Mouse (Mus musculus) heart, postnatal 36 days (tissue): ENCODE measurements around the gene Txndc9. TPM values are rescaled to one million over a fixed set of nuclear protein-coding genes. Genes with fewer than 3 reads are reported as not detected.

ENCODE experiments used
- DNase-seq, 2 experiments: peaks; one replicate each; pipeline ENCODE4 v3.0.0; 2021 to 2022
- intact Hi-C: fragments of 180-260 bp; cut with DNase I; formaldehyde crosslinking; loops from one replicate; pipeline ENCODE4 v1.15.1; 2025
- total RNA-seq, 2 experiments: library from RNA; stranded (reverse); gene quantifications; 2 replicates each; pipeline ENCODE4 v1.2.3; 2021

The Txndc9 gene
- 10 to 100 TPM; 46.8 to 54.5 TPM for total RNA-seq

GRCm38 (mm10) chr1:37997867-37998266 is at the start of gene Txndc9, which contains the start of gene Eif5b:
Txndc9 (minus strand) TSS chr1:37997893.
Eif5b (plus strand) TSS chr1:37998010.
- peak; percentile 92 for DNase-seq
- intact Hi-C loops: loop anchor here (2.0 to 10.0 kb wide), 4 partner anchors 107 to 1753 kb away; partner anchors contain the start of genes Mitd1, Mrpl30, Rev1 and Uggt1

GRCm38 (mm10) chr1:38038898-38039297 is 41.2 kb upstream of the Txndc9 start:
- no peak for DNase-seq

DNA sequence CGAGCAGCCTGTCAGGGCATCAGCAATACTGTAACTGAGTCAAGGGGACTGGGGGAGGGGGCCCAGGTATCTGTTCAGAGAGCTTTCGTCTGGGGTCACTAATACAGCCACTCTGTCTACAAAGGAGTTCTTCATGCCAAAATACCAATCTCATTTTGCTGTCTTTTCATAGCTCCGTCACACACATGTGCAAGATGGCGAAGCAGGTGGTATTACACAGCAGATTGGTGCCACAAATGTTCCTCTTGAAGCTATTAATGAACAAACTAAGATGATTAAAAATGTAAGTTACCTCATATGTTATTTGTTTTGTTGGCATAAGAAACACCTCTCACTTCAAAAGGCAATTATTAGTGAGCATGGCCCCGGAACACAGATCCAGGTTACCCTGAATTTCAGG is 39.7 kb upstream of the Txndc9 start:
- no peak for DNase-seq
- intact Hi-C loops: no loop called here

More at GRCm38 (mm10) chr1:38038898-38039297, 41.2 kb upstream of the Txndc9 start:
- intact Hi-C loops: no loop called here

GRCm38 (mm10) chr1:38035521-38035920 is 37.8 kb upstream of the Txndc9 start:
- intact Hi-C loops: no loop called here
- DNase-seq: no peak

DNA sequence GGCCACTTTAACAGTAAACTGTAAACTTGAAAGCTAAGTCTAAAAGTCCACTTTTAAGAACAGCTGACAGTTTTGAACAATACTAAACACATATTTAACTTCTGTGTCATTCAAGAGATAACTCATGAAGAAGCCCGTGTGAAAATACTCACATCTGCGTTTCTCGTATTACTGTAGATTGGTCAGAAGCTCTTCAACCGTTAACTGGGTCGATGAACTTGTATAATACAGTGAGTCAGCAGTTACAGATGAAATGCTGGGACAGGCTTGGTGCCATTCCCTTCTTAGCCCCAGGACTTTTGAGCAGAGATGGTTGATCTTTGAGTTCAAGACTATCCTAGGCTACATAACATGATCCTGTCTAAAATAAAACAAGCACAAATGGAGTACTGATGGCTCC is 33.7 kb upstream of the Txndc9 start:
- DNase-seq: no peak

GRCm38 (mm10) chr1:38027301-38027700 is 29.6 kb upstream of the Txndc9 start:
- intact Hi-C loops: no loop called here
- DNase-seq: no peak

More for the DNA sequence above, 33.7 kb upstream of the Txndc9 start:
- intact Hi-C loops: no loop called here

DNA sequence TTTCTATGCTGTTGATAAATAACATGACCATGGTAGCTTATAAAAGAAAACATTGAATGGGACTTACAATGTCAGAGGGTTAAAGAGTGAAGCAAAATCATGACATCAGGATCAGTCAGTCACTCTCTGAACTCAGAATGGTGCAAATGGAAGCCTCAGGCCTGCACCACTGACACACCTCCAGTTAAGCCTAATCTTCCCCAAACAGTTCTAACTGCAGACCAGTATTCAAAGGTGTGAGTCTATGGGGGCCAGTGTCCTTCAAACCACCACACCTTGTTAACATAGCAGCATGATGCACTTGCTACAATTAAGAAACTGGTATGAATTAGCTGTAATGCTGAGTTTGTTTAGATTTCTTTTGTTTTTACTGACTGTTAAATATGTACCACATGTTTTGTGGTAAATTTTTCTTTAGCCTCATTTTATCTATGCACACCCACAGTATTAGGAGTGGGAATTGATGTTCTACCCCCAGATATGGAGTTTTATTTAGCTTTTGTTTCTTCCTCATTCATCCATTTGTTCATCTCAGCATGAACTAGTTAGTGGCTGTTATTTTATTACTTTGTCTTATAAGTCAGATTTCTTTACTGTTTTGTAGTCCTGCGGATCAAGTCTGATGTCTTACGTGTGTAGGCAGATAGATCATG is 17.0 kb upstream of the Txndc9 start:
- intact Hi-C loops: no loop called here
- DNase-seq: no peak

DNA sequence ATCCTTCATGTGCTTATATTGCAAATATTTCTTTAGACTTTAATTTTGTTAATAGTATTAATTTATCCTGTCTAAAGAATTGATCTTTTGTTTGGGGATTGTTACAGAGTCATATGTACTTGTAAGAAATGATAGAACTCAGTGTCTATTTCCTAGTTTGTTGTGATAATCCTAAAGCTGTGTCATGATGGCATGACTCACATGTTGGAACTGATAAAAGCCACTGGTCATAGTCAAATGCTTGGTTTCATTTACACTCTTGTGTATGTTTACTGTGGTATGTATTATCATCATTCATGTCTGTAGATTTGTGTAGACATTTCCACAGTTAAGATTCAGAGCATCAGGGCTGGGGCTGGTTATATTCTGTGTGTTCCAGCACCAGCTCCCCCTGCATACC is 14.8 kb upstream of the Txndc9 start:
- DNase-seq: no peak
- intact Hi-C loops: no loop called here

- no peak for DNase-seq
- intact Hi-C loops: no loop called here
Observed at GRCm38 (mm10) chr1:38012104-38012503, 14.4 kb upstream of the Txndc9 start.

- intact Hi-C loops: no loop called here
- no peak for DNase-seq
Observed at GRCm38 (mm10) chr1:38011647-38012046, 14.0 kb upstream of the Txndc9 start.

DNA sequence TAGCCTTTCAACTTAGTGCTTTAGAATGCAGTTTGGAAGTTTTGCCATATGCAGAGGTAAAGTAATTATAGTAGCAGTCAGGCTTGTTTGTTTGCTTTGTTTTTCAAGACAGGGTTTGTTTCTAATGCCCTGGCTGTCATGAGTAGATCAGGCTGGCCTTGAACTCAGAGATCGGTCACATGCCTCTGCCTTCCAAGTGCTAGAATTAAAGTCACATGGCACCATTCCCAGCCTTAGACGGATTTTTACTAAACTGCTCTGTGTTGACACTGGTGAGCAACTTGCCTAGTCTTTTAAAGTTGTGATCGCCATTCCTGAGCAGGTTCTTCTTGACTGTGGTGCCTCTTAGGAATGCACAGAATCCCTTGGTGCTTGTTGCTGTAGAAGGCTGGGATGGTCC is 9.0 kb upstream of the Txndc9 start:
- intact Hi-C loops: no loop called here

DNA sequence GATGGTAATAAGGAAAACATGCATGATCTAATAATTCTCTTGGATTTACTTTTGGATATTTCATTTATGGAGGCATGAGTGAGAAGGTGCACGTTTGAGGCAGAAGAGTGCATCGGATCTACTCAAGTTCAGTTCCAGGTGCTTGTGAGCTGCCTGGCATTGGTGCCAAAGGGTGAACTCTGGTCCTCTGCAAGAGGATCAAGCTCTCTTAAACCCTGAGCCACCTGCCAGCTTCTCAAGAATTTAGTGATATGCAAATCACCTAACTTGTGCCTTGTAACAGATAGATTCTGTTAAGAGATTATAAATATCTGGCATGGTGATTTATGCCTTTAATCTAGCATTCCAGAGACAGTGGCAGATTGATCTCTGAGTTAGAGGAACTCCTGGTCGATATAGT is 5.4 kb upstream of the Txndc9 start:
- intact Hi-C loops: no loop called here

More for the DNA sequence above, 9.0 kb upstream of the Txndc9 start:
- no peak for DNase-seq

GRCm38 (mm10) chr1:38001956-38002355 is 4.3 kb upstream of the Txndc9 start:
- intact Hi-C loops: no loop called here
- no peak for DNase-seq

More for the DNA sequence above, 5.4 kb upstream of the Txndc9 start:
- no peak for DNase-seq

DNA sequence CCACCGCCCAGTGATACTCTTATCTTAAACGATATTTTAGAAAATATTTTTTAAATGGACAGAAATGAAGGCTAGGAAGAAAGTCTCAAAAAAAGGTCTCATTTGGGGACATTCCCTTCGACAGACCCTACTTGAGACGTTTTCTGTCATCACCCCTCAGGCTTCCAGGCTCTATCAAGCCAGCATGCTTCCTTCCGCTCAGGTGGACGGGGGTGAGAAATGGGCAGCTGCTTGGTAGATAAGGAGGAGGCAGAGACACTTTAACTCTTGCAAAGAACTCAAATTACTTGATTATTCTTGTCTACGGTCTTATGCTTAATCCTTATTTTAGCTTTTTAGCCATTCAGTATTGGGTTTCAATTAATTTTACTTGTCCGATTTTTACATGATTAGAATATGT is 3.2 kb upstream of the Txndc9 start:
- intact Hi-C loops: no loop called here
- no peak for DNase-seq

GRCm38 (mm10) chr1:37999552-37999951 is 1.9 kb upstream of the Txndc9 start:
- intact Hi-C loops: loop anchor here (10.0 kb wide), 2 partner anchors 575 to 1755 kb away; partner anchors contain the start of gene Uggt1
- no peak for DNase-seq

- no peak for DNase-seq
- intact Hi-C loops: loop anchor here (10.0 kb wide), 2 partner anchors 574 to 1754 kb away; partner anchors contain the start of gene Uggt1
Observed at GRCm38 (mm10) chr1:37998371-37999199, 892 bp upstream of the Txndc9 start.

GRCm38 (mm10) chr1:37996877-37997484 is 712 bp downstream of the Txndc9 start:
- intact Hi-C loops: loop anchor here (2.0 to 10.0 kb wide), 4 partner anchors 106 to 1752 kb away; partner anchors contain the start of genes Mitd1, Mrpl30, Rev1 and Uggt1
- DNase-seq: peak; percentile 95 to 97

GRCm38 (mm10) chr1:37996226-37996625 is 1.5 kb downstream of the Txndc9 start:
- intact Hi-C loops: loop anchor here (2.0 to 10.0 kb wide), 4 partner anchors 105 to 1751 kb away; partner anchors contain the start of genes Mitd1, Mrpl30, Rev1 and Uggt1
- DNase-seq: no peak

- intact Hi-C loops: no loop called here
- no peak for DNase-seq
Observed at GRCm38 (mm10) chr1:37987856-37988255, 9.8 kb downstream of the Txndc9 start.

DNA sequence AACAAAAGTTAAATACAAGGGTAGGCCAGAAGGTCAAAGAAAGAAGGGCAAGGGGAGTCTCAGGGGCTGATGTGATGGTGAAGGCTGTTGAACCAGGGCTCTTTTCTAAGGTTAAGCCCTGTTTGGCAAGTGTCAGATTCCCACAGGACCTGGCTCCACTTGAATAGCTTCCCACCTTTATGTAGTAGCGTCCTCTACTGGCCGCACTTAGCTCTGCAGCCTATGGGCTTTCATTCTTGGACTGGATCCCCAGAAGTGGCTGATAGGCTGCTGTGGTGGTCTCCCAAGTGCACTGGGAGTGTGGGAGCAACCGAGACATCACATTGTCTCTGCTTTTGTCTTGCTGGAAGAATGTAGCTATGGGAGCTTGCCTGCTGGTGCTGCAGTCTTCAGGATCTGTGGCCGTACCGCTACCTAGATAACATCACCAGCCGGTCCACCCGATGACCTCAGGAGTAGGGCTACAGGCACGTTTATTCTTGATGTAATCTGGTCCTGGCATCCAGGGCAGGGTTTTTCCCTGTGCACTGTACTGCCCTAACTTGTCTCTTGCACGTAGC is 11.8 kb downstream of the Txndc9 start:
- intact Hi-C loops: no loop called here
- DNase-seq: no peak

- DNase-seq: no peak
- intact Hi-C loops: no loop called here
Observed at GRCm38 (mm10) chr1:37984326-37984725, 13.4 kb downstream of the Txndc9 start.
